Mouse (Mus musculus): ENCODE data around the gene Zfp697. TPM values are rescaled to one million over a fixed set of nuclear protein-coding genes. Genes with fewer than 3 reads are reported as not detected.
"Not testable (repeated sequence)": the region's sequence is repeated elsewhere in the genome, so short reads cannot be mapped to it uniquely, and the experiment has no call there.

The Zfp697 gene
- polyA plus RNA-seq, 1 experiment, result not detected

DNA sequence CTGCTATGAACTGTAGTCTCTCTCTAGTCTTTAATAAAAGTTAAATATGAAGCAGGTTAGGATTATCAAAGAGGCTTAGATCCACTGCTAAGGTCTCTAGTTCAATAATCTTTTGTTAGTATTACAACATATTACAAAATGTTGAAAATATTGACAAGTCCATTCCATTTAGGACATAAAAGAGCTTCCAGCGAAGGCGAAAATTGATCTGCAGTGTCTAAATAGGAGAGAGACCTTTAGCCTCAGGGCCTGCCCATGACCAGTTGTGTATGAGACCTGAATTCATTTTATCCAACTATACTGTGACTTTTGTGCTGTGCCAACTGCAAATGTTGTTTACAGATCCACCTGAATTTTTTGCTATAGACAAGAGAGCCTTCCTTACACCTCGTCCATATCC lies 247.4 kb downstream of the Zfp697 start:
- no peak overlapping the region for H3K4me3 ChIP-seq (ENCODE audit: insufficient read depth, low read depth, low read length)
- TF ChIP-seq CTCF (IDR thresholded peaks at IDR 0.05; ENCODE audit: insufficient read depth, low read depth, low read length) (no peak), POLR2A (IDR thresholded peaks at IDR 0.05; ENCODE audit: insufficient read depth, low read depth, low read length) (no peak)
- no peaks in the 10 kb centered on the region for H3K4me1 ChIP-seq (ENCODE audit: control insufficient read depth, insufficient read depth, low read length)
- H3K27ac ChIP-seq (ENCODE audit: insufficient read depth, low read depth, low read length), result no peak overlapping the region
- WGBS, result 92% methylated on average over 3 of the region's 3 CpGs

- H3K27ac ChIP-seq (ENCODE audit: insufficient read depth, low read depth, low read length), result no peak within 1 kb of the TSS
- no peak within 1 kb of the TSS for H3K4me3 ChIP-seq (ENCODE audit: insufficient read depth, low read depth, low read length)
- H3K4me1 ChIP-seq (ENCODE audit: control insufficient read depth, insufficient read depth, low read length), result no peaks in the 10 kb centered on the region
- no peak for TF ChIP-seq CTCF (IDR thresholded peaks at IDR 0.05; ENCODE audit: insufficient read depth, low read depth, low read length)
- no peak for TF ChIP-seq POLR2A (IDR thresholded peaks at IDR 0.05; ENCODE audit: insufficient read depth, low read depth, low read length)
Measured at GRCm38 (mm10) chr3:98630152-98630551, 247.9 kb downstream of the Zfp697 start, which contains the start of gene Hsd3b5. Gene Hsd3b5 (minus strand): TSS chr3:98630252.

GRCm38 (mm10) chr3:98635145-98635544 lies 252.9 kb downstream of the Zfp697 start:
- no peak overlapping the region for H3K4me3 ChIP-seq (ENCODE audit: insufficient read depth, low read depth, low read length)
- WGBS, result 40% methylated on average over 1 of the region's 1 CpGs
- no peak overlapping the region for H3K27ac ChIP-seq (ENCODE audit: insufficient read depth, low read depth, low read length)
- H3K4me1 ChIP-seq (ENCODE audit: control insufficient read depth, insufficient read depth, low read length), result no peaks in the 10 kb centered on the region
- TF ChIP-seq CTCF (IDR thresholded peaks at IDR 0.05; ENCODE audit: insufficient read depth, low read depth, low read length), result no peak
- no peak for TF ChIP-seq POLR2A (IDR thresholded peaks at IDR 0.05; ENCODE audit: insufficient read depth, low read depth, low read length)

DNA sequence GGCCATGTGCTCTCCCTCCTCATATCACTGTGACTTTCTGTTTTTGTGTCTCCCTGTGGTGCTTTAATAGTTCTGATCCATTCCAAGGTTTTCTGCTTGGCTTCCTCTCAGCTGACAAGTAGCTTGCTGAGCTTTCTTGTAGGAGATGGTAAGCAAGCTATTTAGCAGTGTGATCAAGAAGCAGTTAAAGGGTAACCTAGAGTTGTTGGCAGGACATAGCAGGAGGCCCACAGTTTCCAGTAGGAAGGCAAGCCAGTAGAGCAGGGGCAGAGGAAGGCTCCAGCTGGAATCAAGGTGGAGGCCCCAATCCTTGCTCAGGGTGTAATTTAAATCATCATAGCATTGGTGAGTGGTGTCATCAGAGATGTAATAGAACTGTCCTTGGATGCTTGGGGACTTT lies 298.5 kb downstream of the Zfp697 start:
- H3K4me1 ChIP-seq (ENCODE audit: control insufficient read depth, insufficient read depth, low read length), result no peaks in the 10 kb centered on the region

GRCm38 (mm10) chr3:98682401-98682800 lies 300.1 kb downstream of the Zfp697 start:
- Histone ChIP-seq H3K27ac (ENCODE audit: insufficient read depth, low read depth, low read length) (no peak overlapping the region), H3K4me3 (ENCODE audit: insufficient read depth, low read depth, low read length) (no peak overlapping the region), H3K4me1 (ENCODE audit: control insufficient read depth, insufficient read depth, low read length) (no peaks in the 10 kb centered on the region)
- TF ChIP-seq POLR2A (IDR thresholded peaks at IDR 0.05; ENCODE audit: insufficient read depth, low read depth, low read length) (no peak), CTCF (IDR thresholded peaks at IDR 0.05; ENCODE audit: insufficient read depth, low read depth, low read length) (no peak)
- 74% methylated on average over 1 of the region's 1 CpGs for WGBS

More for the DNA sequence above, 298.5 kb downstream of the Zfp697 start:
- Histone ChIP-seq H3K4me3 (ENCODE audit: insufficient read depth, low read depth, low read length) (no peak overlapping the region), H3K27ac (ENCODE audit: insufficient read depth, low read depth, low read length) (no peak overlapping the region)
- TF ChIP-seq CTCF (IDR thresholded peaks at IDR 0.05; ENCODE audit: insufficient read depth, low read depth, low read length), result no peak

DNA sequence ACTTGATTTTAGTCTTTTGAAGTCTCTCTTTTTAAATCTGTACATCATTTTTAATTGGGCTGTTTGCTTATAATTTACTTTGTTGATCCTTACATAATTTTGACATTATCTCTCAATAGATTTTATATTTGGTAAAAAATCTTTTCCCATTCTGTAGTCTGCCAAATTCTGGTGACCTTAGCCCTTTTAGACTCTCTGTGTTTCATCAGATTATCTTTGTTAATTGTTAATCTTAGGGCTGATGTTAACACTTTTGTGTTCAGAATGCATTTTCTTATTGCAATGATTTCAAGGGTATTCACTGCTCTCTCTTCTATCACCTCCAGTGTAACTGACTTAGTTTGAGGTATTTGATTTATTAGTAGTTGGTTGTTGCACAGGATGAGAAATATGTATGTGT lies 338.5 kb downstream of the Zfp697 start:
- no peak overlapping the region for H3K4me3 ChIP-seq (ENCODE audit: insufficient read depth, low read depth, low read length)
- H3K27ac ChIP-seq (ENCODE audit: insufficient read depth, low read depth, low read length), result no peak overlapping the region
- TF ChIP-seq CTCF (IDR thresholded peaks at IDR 0.05; ENCODE audit: insufficient read depth, low read depth, low read length) (no peak), POLR2A (IDR thresholded peaks at IDR 0.05; ENCODE audit: insufficient read depth, low read depth, low read length) (no peak)
- no peaks in the 10 kb centered on the region for H3K4me1 ChIP-seq (ENCODE audit: control insufficient read depth, insufficient read depth, low read length)

- Histone ChIP-seq H3K27ac (ENCODE audit: insufficient read depth, low read depth, low read length) (no peak within 1 kb of the TSS), H3K4me1 (ENCODE audit: control insufficient read depth, insufficient read depth, low read length) (no peaks in the 10 kb centered on the region), H3K4me3 (ENCODE audit: insufficient read depth, low read depth, low read length) (no peak within 1 kb of the TSS)
- 58% methylated on average over 1 of the region's 1 CpGs for WGBS
- TF ChIP-seq CTCF (IDR thresholded peaks at IDR 0.05; ENCODE audit: insufficient read depth, low read depth, low read length) (no peak), POLR2A (IDR thresholded peaks at IDR 0.05; ENCODE audit: insufficient read depth, low read depth, low read length) (no peak)
Measured at GRCm38 (mm10) chr3:98724376-98724775, 342.1 kb downstream of the Zfp697 start, which contains the start of gene Hsd3b2. Gene Hsd3b2 (minus strand): TSS chr3:98724543.

GRCm38 (mm10) chr3:98726281-98726680 lies 344.0 kb downstream of the Zfp697 start:
- 91% methylated on average over 2 of the region's 2 CpGs for WGBS
- TF ChIP-seq CTCF (IDR thresholded peaks at IDR 0.05; ENCODE audit: insufficient read depth, low read depth, low read length) (no peak), POLR2A (IDR thresholded peaks at IDR 0.05; ENCODE audit: insufficient read depth, low read depth, low read length) (no peak)
- no peaks in the 10 kb centered on the region for H3K4me1 ChIP-seq (ENCODE audit: control insufficient read depth, insufficient read depth, low read length)
- H3K27ac ChIP-seq (ENCODE audit: insufficient read depth, low read depth, low read length), result no peak overlapping the region
- no peak overlapping the region for H3K4me3 ChIP-seq (ENCODE audit: insufficient read depth, low read depth, low read length)

DNA sequence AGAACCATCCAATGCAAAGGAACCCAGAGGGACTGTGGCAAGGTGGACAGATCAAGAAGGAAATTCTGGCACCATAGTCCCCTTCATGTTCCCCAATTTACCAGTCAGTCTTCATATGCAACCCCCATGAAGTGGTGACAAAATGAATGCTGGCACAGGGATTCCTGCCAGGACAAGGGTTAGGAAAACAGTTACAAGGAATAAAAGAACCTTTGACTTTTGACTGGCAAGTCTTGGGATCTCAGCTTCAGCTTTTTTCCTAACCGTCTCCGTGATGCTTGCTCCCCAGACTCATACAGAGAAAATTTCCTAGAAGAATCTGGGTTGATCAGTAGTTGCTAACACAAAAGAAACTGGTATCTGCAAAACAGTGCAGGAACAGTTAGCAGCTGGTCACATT lies 351.5 kb downstream of the Zfp697 start:
- H3K4me1 ChIP-seq (ENCODE audit: control insufficient read depth, insufficient read depth, low read length), result no peaks in the 10 kb centered on the region
- no peak for TF ChIP-seq POLR2A (IDR thresholded peaks at IDR 0.05; ENCODE audit: insufficient read depth, low read depth, low read length)
- TF ChIP-seq CTCF (IDR thresholded peaks at IDR 0.05; ENCODE audit: insufficient read depth, low read depth, low read length), result no peak
- no peak overlapping the region for H3K27ac ChIP-seq (ENCODE audit: insufficient read depth, low read depth, low read length)
- no peak overlapping the region for H3K4me3 ChIP-seq (ENCODE audit: insufficient read depth, low read depth, low read length)
- WGBS, result 70% methylated on average over 2 of the region's 2 CpGs

- 64% methylated on average over 4 of the region's 4 CpGs for WGBS
- no peak overlapping the region for H3K27ac ChIP-seq (ENCODE audit: insufficient read depth, low read depth, low read length)
- no peak for TF ChIP-seq POLR2A (IDR thresholded peaks at IDR 0.05; ENCODE audit: insufficient read depth, low read depth, low read length)
- H3K4me3 ChIP-seq (ENCODE audit: insufficient read depth, low read depth, low read length), result no peak overlapping the region
- no peaks in the 10 kb centered on the region for H3K4me1 ChIP-seq (ENCODE audit: control insufficient read depth, insufficient read depth, low read length)
Measured at GRCm38 (mm10) chr3:98734340-98734739, 352.1 kb downstream of the Zfp697 start.

GRCm38 (mm10) chr3:98741043-98741442 lies 358.8 kb downstream of the Zfp697 start:
- H3K4me1 ChIP-seq (ENCODE audit: control insufficient read depth, insufficient read depth, low read length); H3K4me3 ChIP-seq (ENCODE audit: insufficient read depth, low read depth, low read length); H3K27ac ChIP-seq (ENCODE audit: insufficient read depth, low read depth, low read length): not testable (repeated sequence)
- 68% methylated on average over 1 of the region's 1 CpGs for WGBS

Data from olfactory bulb, adult 2 months (tissue).